Comparison of ENCODE assay signal across 18 mouse cellular contexts in the genomic region with DNA sequence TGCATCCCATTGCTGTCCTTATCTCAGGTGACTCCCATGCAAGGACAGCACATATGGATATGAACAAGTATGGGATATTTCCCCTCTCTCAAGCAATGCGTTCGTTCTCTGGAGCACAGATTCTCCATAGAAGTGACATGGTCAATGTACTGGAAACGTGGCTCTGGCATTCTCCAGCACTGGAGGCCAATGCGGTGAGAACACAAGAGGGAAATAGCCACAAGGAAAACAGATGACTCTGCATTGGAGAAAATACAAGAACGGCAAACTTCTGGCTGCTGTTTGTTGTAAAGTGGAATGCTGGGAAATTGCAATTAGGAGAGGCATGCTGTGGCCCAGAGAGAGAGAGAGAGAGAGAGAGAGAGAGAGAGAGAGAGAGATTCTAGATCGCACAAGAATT.
DNase-seq lines count a peak whose midpoint lies in the region; ATAC-seq lines count a peak whose summit lies in the region.
"Had no signal": no experiment of that assay in that cellular context is flagged by ENCODE, and none has a peak within 500 bp of the region (broad histone marks: within the 10 kb centered on the region; RNA-seq: fewer than 3 reads in every experiment).

No protein-coding gene starts in this region.

- intact Hi-C loops in heart, postnatal 10 days (cut with DNase I) = no loop called here

- no peak for ATAC-seq in heart, embryonic 12.5 days (ENCODE audit: insufficient number of reproducible peaks, low FRiP score)
- no peak for ATAC-seq in stomach, embryonic 15.5 days (ENCODE audit: insufficient read depth, low FRiP score, low read depth)
- ATAC-seq in erythroblast, adult 5-6 weeks (replicated peaks; ENCODE audit: low FRiP score, poor library complexity, severe bottlenecking) = no peak
- ATAC-seq: forebrain, embryonic 14.5 days; Patski had no signal

- no peak overlapping the region for H3K4me2 ChIP-seq in heart, embryonic 12.5 days
- H3K4me2 ChIP-seq in stomach, embryonic 15.5 days = no peak overlapping the region
- H3K4me2 ChIP-seq: heart, embryonic 13.5 days; hindbrain, embryonic 15.5 days; midbrain, embryonic 11.5 days had no signal

- 79% methylated on average over 6 of the region's 6 CpGs for WGBS in heart, embryonic 12.5 days
- 74% methylated on average over 6 of the region's 6 CpGs for WGBS in stomach, embryonic 15.5 days

- H3K9me3 ChIP-seq in heart, embryonic 12.5 days (replicated peaks) = no peaks in the 10 kb centered on the region
- H3K9me3 ChIP-seq in stomach, embryonic 15.5 days = no peaks in the 10 kb centered on the region
- H3K9me3 ChIP-seq: heart, embryonic 13.5 days; hindbrain, embryonic 15.5 days had no signal

- peaks cover 28% of the 10 kb centered on the region for H3K4me1 ChIP-seq in heart, embryonic 12.5 days (replicated peaks)
- H3K4me1 ChIP-seq in stomach, embryonic 15.5 days = peaks cover 4% of the 10 kb centered on the region
- H3K4me1 ChIP-seq: hindbrain, embryonic 15.5 days had no signal

- no peak overlapping the region for H3K4me3 ChIP-seq in heart, embryonic 12.5 days
- H3K4me3 ChIP-seq in stomach, embryonic 15.5 days (replicated peaks) = no peak overlapping the region
- H3K4me3 ChIP-seq: heart, embryonic 13.5 days; hindbrain, embryonic 15.5 days had no signal

- no peak overlapping the region for H3K27ac ChIP-seq in heart, embryonic 12.5 days (ENCODE audit: poor library complexity, severe bottlenecking)
- 0 out of 2 replicates have a peak overlapping the region, but pooled peaks have one; percentile 68 for H3K27ac ChIP-seq in stomach, embryonic 15.5 days
- H3K27ac ChIP-seq: heart, embryonic 13.5 days; hindbrain, embryonic 15.5 days; kidney, postnatal 0 days; liver, embryonic 14.5 days had no signal

- H3K27me3 ChIP-seq in heart, embryonic 12.5 days (replicated peaks) = peaks cover 32% of the 10 kb centered on the region
- H3K27me3 ChIP-seq in stomach, embryonic 15.5 days (replicated peaks) = no peaks in the 10 kb centered on the region
- H3K27me3 ChIP-seq: hindbrain, embryonic 15.5 days; Patski had no signal

- no peak overlapping the region for H3K9ac ChIP-seq in heart, embryonic 12.5 days
- H3K9ac ChIP-seq in stomach, embryonic 15.5 days = no peak overlapping the region
- H3K9ac ChIP-seq: heart, embryonic 13.5 days; hindbrain, embryonic 15.5 days; liver, embryonic 14.5 days had no signal

- H3K36me3 ChIP-seq in heart, embryonic 12.5 days = no peaks in the 10 kb centered on the region
- H3K36me3 ChIP-seq in stomach, embryonic 15.5 days = no peaks in the 10 kb centered on the region
- H3K36me3 ChIP-seq: heart, embryonic 13.5 days; hindbrain, embryonic 15.5 days had no signal

- peak; percentile 38 for DNase-seq in heart, adult 8-10 months (ENCODE audit: low spot score)
- peak; percentile 10 for DNase-seq in brain, adult 2 months (ENCODE audit: low read depth, low spot score)
- peak; percentile 42 to 54 for DNase-seq in heart, postnatal 10 days
- no peak for DNase-seq in cerebellum, adult 9-11 months
- DNase-seq: adrenal gland, adult 8-10 months; cerebellum, postnatal 14 days; layer of hippocampus, adult 9-11 months; thymus, adult 2 months had no signal
